Mouse (Mus musculus) kidney, postnatal 0 days (tissue): ENCODE data around the gene Sirt2. TPM values are rescaled to one million over a fixed set of nuclear protein-coding genes. Genes with fewer than 3 reads are reported as not detected.

ENCODE experiments used
- ATAC-seq: fragments of 200-750 bp; cut with Nextera tagmentation; replicated peaks from 2 replicates; pipeline ENCODE4 v1.8.0; 2017; ENCODE audit warnings: low read depth, moderate number of reproducible peaks, moderate TSS enrichment, moderate library complexity; ENCODE audit not compliant: low FRiP score
- DNase-seq: peaks from one replicate; pipeline ENCODE4 v3.0.0-alpha.2; 2016; ENCODE audit warnings: low spot score
- H3K27ac ChIP-seq: fragments of 300-500 bp; sonication (generic); 2 replicates; pipeline ENCODE4 v1.5.1; 2014; ENCODE audit warnings: mild to moderate bottlenecking
- H3K27me3 ChIP-seq: fragments of 300-500 bp; sonication (generic); 2 replicates; pipeline ENCODE4 v1.6.1; 2014; ENCODE audit warnings: low read length, mixed read lengths; ENCODE audit not compliant: insufficient read depth
- H3K36me3 ChIP-seq: fragments of 300-500 bp; sonication (generic); 2 replicates; pipeline ENCODE4 v1.6.1; 2014; ENCODE audit warnings: low read length, mixed read lengths; ENCODE audit not compliant: insufficient read depth
- H3K4me1 ChIP-seq: fragments of 300-500 bp; sonication (generic); replicated peaks from 2 replicates; pipeline ENCODE4 v1.6.1; 2014; ENCODE audit warnings: antibody characterized with exemption, low read length, mixed read lengths; ENCODE audit not compliant: insufficient read depth
- H3K4me2 ChIP-seq: fragments of 300-500 bp; sonication (generic); 2 replicates; pipeline ENCODE4 v1.6.1; 2014; ENCODE audit warnings: mild to moderate bottlenecking, low read length, moderate library complexity, mixed read lengths
- H3K4me3 ChIP-seq: fragments of 300-500 bp; sonication (generic); replicated peaks from 2 replicates; pipeline ENCODE4 v1.5.1; 2014; ENCODE audit warnings: low read depth, low read length
- H3K9ac ChIP-seq: fragments of 300-500 bp; sonication (generic); 2 replicates; pipeline ENCODE4 v1.6.1; 2014; ENCODE audit warnings: low read depth, low read length
- H3K9me3 ChIP-seq: fragments of 300-500 bp; sonication (generic); replicated peaks from 2 replicates; pipeline ENCODE4 v1.6.1; 2016; ENCODE audit warnings: low read length, inconsistent platforms, mixed read lengths
- CTCF ChIP-seq: IDR thresholded peaks from 2 replicates; pipeline ENCODE4 v1.5.1; 2016; ENCODE audit warnings: antibody characterized with exemption, low read depth, mild to moderate bottlenecking, moderate library complexity
- WGBS: fragments of 180-500 bp; shearing (Covaris S2); extraction: QIAGEN DNeasy Blood & Tissue Kit; methylation state at CpG from one replicate; pipeline ENCODE4 v1.1.7; 2014; 5-methylcytosine and 5-hydroxymethylcytosine counted together
- polyA plus RNA-seq: library from polyadenylated mRNA; unstranded; fragments of >200 nt; fragmentation: Nextera tagmentation; extraction: Ambion mirVana; gene quantifications from 2 replicates; pipeline ENCODE4 v1.2.1, GENCODE M21; 2015

Gene Sirt2
- polyA plus RNA-seq, 1 experiment from 2014 or later = 54.1 TPM

DNA sequence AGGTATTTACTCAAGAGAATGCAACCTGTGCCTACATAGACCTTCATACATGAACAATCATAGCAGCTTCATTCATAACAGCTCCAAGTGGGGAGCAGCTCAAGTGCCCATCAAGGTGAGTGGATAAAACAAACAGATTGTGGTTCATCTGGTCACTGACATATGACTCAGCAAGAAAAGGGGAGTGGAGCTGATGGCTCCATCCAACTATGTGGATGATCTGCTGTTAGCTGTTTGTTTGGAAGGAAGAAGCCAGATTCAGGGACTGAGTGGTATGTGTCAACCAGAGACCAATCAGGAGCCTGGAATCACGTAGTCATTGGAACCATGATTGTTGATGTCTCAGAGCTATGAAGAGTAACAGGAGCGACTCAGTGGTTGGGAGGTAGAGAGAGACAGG lies 41.9 kb upstream of the Sirt2 start:
- no peak overlapping the region for H3K4me2 ChIP-seq
- no peaks in the 10 kb centered on the region for H3K4me1 ChIP-seq
- no peak overlapping the region for H3K9ac ChIP-seq
- no peaks in the 10 kb centered on the region for H3K9me3 ChIP-seq
- H3K4me3 ChIP-seq = no peak overlapping the region
- TF ChIP-seq CTCF = no peak
- WGBS = 96% methylated on average over 2 of the region's 2 CpGs
- H3K27ac ChIP-seq = no peak overlapping the region
- no peaks in the 10 kb centered on the region for H3K27me3 ChIP-seq
- DNase-seq = no peak
- no peak for ATAC-seq
- no peaks in the 10 kb centered on the region for H3K36me3 ChIP-seq

GRCm38 (mm10) chr7:28726600-28726999 lies 39.9 kb upstream of the Sirt2 start:
- DNase-seq = peak; percentile 80
- H3K9ac ChIP-seq = no peak overlapping the region
- H3K4me3 ChIP-seq = no peak overlapping the region
- H3K27ac ChIP-seq = no peak overlapping the region
- no peaks in the 10 kb centered on the region for H3K36me3 ChIP-seq
- no peak overlapping the region for H3K4me2 ChIP-seq
- H3K4me1 ChIP-seq = no peaks in the 10 kb centered on the region
- 6% methylated on average over 14 of the region's 14 CpGs for WGBS
- ATAC-seq = 0 out of 2 replicates have a peak, but pooled peaks have one; percentile 59
- TF ChIP-seq CTCF = peak; percentile 86
- H3K27me3 ChIP-seq = no peaks in the 10 kb centered on the region
- no peaks in the 10 kb centered on the region for H3K9me3 ChIP-seq

GRCm38 (mm10) chr7:28727649-28728340 lies 38.7 kb upstream of the Sirt2 start:
- no peak overlapping the region for H3K9ac ChIP-seq
- WGBS = 44% methylated on average over 10 of the region's 10 CpGs

DNA sequence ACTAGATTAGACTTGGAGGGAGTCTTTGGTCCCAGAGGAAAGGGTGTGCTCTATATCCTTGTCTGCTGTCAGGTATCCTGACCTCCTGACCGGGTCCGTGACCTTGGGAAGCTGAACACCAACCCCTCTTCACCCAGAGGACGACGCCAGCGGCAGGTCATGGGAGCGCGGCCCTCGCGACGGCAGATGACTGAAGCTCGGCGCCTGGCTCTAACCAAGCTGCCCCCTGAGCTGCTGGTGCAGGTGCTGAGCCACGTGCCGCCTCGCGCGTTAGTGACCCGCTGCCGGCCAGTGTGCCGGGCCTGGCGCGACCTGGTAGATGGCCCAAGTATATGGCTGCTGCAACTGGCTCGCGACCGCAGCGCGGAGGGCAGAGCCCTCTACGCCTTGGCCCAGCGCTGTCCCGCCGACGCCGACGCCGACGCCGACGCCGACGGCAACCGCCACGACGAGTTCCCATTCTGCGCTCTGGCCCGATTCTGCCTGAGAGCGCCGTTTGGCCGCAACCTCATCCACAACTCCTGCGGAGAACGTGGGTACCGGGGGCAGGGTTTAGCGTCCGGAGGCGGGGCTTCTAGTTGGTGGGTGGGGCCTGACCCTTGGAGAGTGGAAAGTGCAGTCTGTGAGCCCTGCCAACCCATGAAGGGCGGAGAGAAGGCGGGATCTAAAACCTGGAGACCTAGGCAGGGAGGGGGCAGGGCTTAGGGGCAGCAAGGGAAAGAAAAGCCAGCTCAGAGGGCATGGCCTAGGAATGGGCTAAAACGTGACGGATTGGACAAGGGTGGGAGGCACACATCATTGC lies 34.0 kb upstream of the Sirt2 start:
- Histone ChIP-seq H3K4me2 (peak overlapping the region; percentile 66), H3K27ac (0 out of 2 replicates have a peak overlapping the region, but pooled peaks have one; percentile 34), H3K36me3 (0 out of 2 replicates have a peak, but pooled peaks cover 4% of the 10 kb centered on the region), H3K4me3 (peak overlapping the region; percentile 32), H3K4me1 (0 out of 2 replicates have a peak, but pooled peaks cover 3% of the 10 kb centered on the region), H3K27me3 (no peaks in the 10 kb centered on the region), H3K9ac (0 out of 2 replicates have a peak overlapping the region, but pooled peaks have one; percentile 35), H3K9me3 (no peaks in the 10 kb centered on the region)
- ATAC-seq (peak; percentile 87), DNase-seq (peak; percentile 77)
- no peak for TF ChIP-seq CTCF
- 4% methylated on average over 57 of the region's 58 CpGs for WGBS

More at GRCm38 (mm10) chr7:28727649-28728340, 38.7 kb upstream of the Sirt2 start:
- DNase-seq (peak; percentile 33), ATAC-seq (0 out of 2 replicates have a peak, but pooled peaks have one; percentile 22)
- Histone ChIP-seq H3K27ac (no peak overlapping the region), H3K4me2 (no peak overlapping the region), H3K4me3 (no peak overlapping the region), H3K9me3 (no peaks in the 10 kb centered on the region), H3K27me3 (no peaks in the 10 kb centered on the region), H3K36me3 (no peaks in the 10 kb centered on the region), H3K4me1 (0 out of 2 replicates have a peak, but pooled peaks cover under 1% of the 10 kb centered on the region)
- TF ChIP-seq CTCF = peak; percentile 52

- WGBS = 13% methylated on average over 11 of the region's 11 CpGs
- H3K4me2 ChIP-seq = peak overlapping the region; percentile 66
- no peaks in the 10 kb centered on the region for H3K9me3 ChIP-seq
- ATAC-seq = no peak; the same call in 1 of the 2 replicates
- H3K27ac ChIP-seq = 0 out of 2 replicates have a peak overlapping the region, but pooled peaks have one; percentile 34
- H3K4me3 ChIP-seq = peak overlapping the region; percentile 32
- no peak overlapping the region for H3K9ac ChIP-seq
- no peak for TF ChIP-seq CTCF
- peaks cover 6% of the 10 kb centered on the region; the same call in 1 of the 2 replicates for H3K36me3 ChIP-seq
- 0 out of 2 replicates have a peak, but pooled peaks cover 3% of the 10 kb centered on the region for H3K4me1 ChIP-seq
- no peaks in the 10 kb centered on the region for H3K27me3 ChIP-seq
- no peak for DNase-seq
These were observed 33.3 kb upstream of the Sirt2 start for GRCm38 (mm10) chr7:28733211-28733610.

DNA sequence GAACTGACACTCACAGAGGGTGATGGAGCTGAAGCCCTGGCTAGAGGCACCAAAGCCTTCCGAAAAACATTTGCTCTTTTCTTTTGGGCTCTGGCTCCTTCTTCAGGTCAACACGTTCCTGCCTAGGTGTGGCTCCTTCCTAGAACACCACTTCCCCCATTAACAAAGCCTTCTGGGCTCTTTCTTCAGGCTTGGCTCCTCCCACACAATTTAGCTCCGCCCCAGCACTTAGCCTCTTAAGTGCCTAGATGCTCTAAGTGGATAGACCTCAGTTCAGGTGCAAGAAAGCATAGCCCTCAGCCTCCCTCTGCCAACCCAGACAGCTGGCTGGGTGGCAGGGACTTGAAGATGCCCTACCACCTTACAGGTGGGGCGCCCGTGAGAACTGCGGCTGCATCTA lies 30.8 kb upstream of the Sirt2 start:
- DNase-seq (no peak), ATAC-seq (no peak)
- WGBS = 86% methylated on average over 6 of the region's 6 CpGs
- Histone ChIP-seq H3K27ac (no peak overlapping the region), H3K4me1 (0 out of 2 replicates have a peak, but pooled peaks cover 3% of the 10 kb centered on the region), H3K4me3 (no peak overlapping the region), H3K36me3 (peaks cover 6% of the 10 kb centered on the region; the same call in 1 of the 2 replicates), H3K9ac (no peak overlapping the region), H3K9me3 (no peaks in the 10 kb centered on the region), H3K4me2 (no peak overlapping the region), H3K27me3 (no peaks in the 10 kb centered on the region)
- TF ChIP-seq CTCF = no peak
